Mouse (Mus musculus): ENCODE data around the gene 3830406C13Rik.

- TF ChIP-seq CTCF (IDR thresholded peaks at IDR 0.05; ENCODE audit: control insufficient read depth, insufficient read depth, insufficient replicate concordance, low read depth, low read length) (no peak), POLR2A (IDR thresholded peaks at IDR 0.05; ENCODE audit: control insufficient read depth, low read depth, low read length) (no peak)
These were observed 49.6 kb downstream of the 3830406C13Rik start for GRCm38 (mm10) chr14:12333622-12334021.

Measured in testis, adult 2 months (tissue).